Mouse (Mus musculus): ENCODE measurements around the gene Usp12.

DNA sequence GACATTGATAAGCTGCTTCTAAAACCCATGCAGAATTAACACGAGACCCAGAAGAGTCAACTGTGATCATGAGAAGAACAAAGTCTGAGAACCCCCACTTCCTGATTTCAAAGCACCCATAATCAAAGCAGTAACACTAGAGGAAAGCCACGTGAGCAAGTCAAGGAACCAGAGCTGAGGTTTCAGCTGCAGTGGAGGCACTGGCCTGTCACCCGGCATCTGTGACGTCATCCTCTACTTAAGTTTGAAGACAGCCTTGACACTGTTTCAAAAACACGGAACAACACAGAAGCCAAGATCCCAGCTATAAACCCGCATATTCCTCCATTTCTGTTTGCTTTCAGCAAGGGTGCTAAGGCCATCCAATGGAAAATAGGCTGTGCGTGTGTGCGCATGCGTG lies 13.1 kb downstream of the Usp12 start:
- TF ChIP-seq POLR2A (IDR thresholded peaks at IDR 0.05; ENCODE audit: low read depth, low read length) (no peak), CTCF (conservative IDR thresholded peaks at IDR 0.05; ENCODE audit: insufficient read depth, insufficient read length, low read depth, low read length) (no peak)

All from kidney, adult 2 months (tissue).